Mouse (Mus musculus): Measurements from ENCODE around the gene Etv6.

DNA sequence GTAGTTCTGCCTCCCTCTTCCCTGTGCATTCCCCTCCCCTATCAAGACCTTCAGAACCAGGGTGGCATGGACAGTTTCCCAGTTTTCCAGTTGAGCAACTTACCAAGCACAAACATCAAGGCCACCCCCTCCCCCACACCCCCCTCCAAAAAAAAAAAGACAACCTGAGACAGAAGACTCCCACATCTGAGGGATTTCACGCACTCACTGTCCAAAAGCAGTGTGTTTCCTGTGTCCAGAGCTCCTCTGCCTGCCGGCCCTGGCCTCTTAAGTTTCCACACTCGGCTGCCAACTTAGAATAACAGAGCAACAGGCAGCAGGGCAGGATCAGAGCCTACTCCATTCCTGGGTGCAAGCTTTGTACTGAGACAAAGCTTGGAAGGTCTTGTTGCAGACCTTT is 207.6 kb downstream of the Etv6 start:
- TF ChIP-seq CTCF (IDR thresholded peaks at IDR 0.05) (no peak), POLR2A (IDR thresholded peaks at IDR 0.05; ENCODE audit: insufficient read depth, low read depth, low read length) (no peak), EP300 (IDR thresholded peaks at IDR 0.05; ENCODE audit: insufficient read depth, low read depth, low read length) (no peak)

Data from heart, adult 2 months (tissue).